Mouse (Mus musculus) C2C12 (cell line): ENCODE measurements around the gene Eif4a1. TPM values are rescaled to one million over a fixed set of nuclear protein-coding genes. Genes with fewer than 3 reads are reported as not detected.

Experiments
- H3K27me3 ChIP-seq: one replicate; pipeline ENCODE4 v1.6.1; 2011; ENCODE audit not compliant: control insufficient read depth, insufficient read depth, insufficient read length
- H3K36me3 ChIP-seq: one replicate; pipeline ENCODE4 v1.6.1; 2011; ENCODE audit not compliant: control insufficient read depth, insufficient read depth
- H3K4me3 ChIP-seq: one replicate; pipeline ENCODE4 v1.5.1; 2011; ENCODE audit warnings: mild to moderate bottlenecking, control low read depth; ENCODE audit not compliant: poor library complexity, insufficient read depth, severe bottlenecking
- H3K79me2 ChIP-seq: one replicate; pipeline ENCODE4 v1.6.1; 2011; ENCODE audit not compliant: control insufficient read depth, insufficient read depth
- H3K79me3 ChIP-seq: one replicate; pipeline ENCODE4 v1.6.1; 2011; ENCODE audit warnings: low read depth, control low read depth
- H3ac ChIP-seq: one replicate; pipeline ENCODE3; 2011; ENCODE audit warnings: low read depth; ENCODE audit not compliant: control insufficient read depth, insufficient read length
- CEBPB ChIP-seq: IDR thresholded peaks from one replicate; pipeline ENCODE4 v1.6.1; 2011; ENCODE audit warnings: low read depth, mild to moderate bottlenecking, control low read depth, moderate library complexity
- CTCF ChIP-seq: IDR thresholded peaks from one replicate; pipeline ENCODE4 v1.5.1; 2011; ENCODE audit not compliant: control insufficient read depth, insufficient read depth, insufficient read length
- FOSL1 ChIP-seq: IDR thresholded peaks from one replicate; pipeline ENCODE4 v1.8.0; 2011; ENCODE audit warnings: mild to moderate bottlenecking, low read length; ENCODE audit not compliant: poor library complexity, insufficient read depth, severe bottlenecking
- MAX ChIP-seq: IDR thresholded peaks from one replicate; pipeline ENCODE4 v1.6.1; 2011; ENCODE audit warnings: mild to moderate bottlenecking, control low read depth
- MYOD1 ChIP-seq: IDR thresholded peaks from one replicate; pipeline ENCODE4 v1.6.1; 2011; ENCODE audit warnings: low read depth; ENCODE audit not compliant: control insufficient read depth, insufficient read length
- MYOG ChIP-seq: IDR thresholded peaks from one replicate; pipeline ENCODE4 v1.6.1; 2011; ENCODE audit not compliant: control insufficient read depth, insufficient read length; ENCODE audit errors: extremely low read depth
- USF1 ChIP-seq: IDR thresholded peaks from one replicate; pipeline ENCODE4 v1.6.1; 2011; ENCODE audit warnings: low read depth, mild to moderate bottlenecking, control low read depth, moderate library complexity
- polyA plus RNA-seq: library from polyadenylated mRNA; unstranded; fragments of >200 nt; fragmentation: generic; extraction: Trizol; gene quantifications from one replicate; pipeline ENCODE4 v1.2.1, GENCODE M21; 2012; ENCODE audit warnings: missing spikeins

The Eif4a1 gene
- polyA plus RNA-seq, 1 experiment: 1,304 TPM

DNA sequence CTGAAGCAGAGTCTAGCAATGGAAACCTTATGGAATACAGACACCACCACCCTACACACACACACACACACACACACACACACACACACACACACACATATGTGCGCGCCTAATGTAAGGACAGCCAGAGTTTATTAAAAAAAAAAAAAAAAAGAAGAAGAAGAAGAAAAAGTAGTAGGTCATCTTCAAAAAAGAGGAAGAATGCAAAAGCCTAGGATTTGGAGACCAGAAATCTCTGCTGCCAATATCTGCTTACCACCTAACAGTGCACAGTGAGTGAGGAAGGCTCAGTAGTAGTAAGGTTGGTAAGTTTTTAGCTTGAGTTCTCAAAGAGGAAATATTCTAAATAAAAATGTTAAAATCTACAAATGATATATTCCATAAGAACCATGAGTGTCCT lies 6.9 kb upstream of the Eif4a1 start:
- H3ac ChIP-seq: no peak overlapping the region
- no peaks in the 10 kb centered on the region for H3K27me3 ChIP-seq
- H3K36me3 ChIP-seq: peaks cover 53% of the 10 kb centered on the region
- H3K79me3 ChIP-seq: peaks cover 31% of the 10 kb centered on the region
- no peak overlapping the region for H3K4me3 ChIP-seq
- H3K79me2 ChIP-seq: peaks cover 79% of the 10 kb centered on the region
- TF ChIP-seq MYOD1 (no peak), MYOG (no peak), CEBPB (no peak), CTCF (no peak), FOSL1 (no peak), USF1 (no peak)

DNA sequence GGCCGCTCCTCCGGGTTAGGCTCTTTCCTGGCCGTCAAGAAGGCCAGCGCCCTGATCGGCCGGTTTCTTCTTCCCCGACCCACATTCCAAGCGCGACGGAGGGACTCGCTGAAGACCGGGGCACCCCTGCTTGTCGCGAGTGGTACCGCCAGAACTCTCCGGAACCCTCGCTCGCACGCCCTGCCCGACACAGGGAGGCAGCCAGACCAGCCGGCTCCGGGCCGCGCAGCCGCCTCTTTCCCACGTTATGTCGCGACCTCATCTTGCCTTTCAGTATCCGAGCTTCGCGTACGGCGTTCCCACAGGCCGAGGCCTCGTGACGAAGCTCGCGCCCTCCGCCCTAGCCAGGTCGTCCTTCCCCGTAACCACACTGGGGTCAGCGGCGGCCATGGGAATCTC lies 498 bp downstream of the Eif4a1 start:
- H3K36me3 ChIP-seq: peaks cover 77% of the 10 kb centered on the region
- peak overlapping the region; percentile 100 for H3K4me3 ChIP-seq
- peak overlapping the region; percentile 99 for H3ac ChIP-seq
- TF ChIP-seq CTCF: no peak
- no peak for TF ChIP-seq MYOD1
- no peak for TF ChIP-seq FOSL1
- no peak for TF ChIP-seq MAX
- TF ChIP-seq CEBPB: no peak
- TF ChIP-seq MYOG: no peak
- no peak for TF ChIP-seq USF1
- H3K27me3 ChIP-seq: no peaks in the 10 kb centered on the region
- H3K79me3 ChIP-seq: peaks cover 47% of the 10 kb centered on the region
- H3K79me2 ChIP-seq: peaks cover 69% of the 10 kb centered on the region

DNA sequence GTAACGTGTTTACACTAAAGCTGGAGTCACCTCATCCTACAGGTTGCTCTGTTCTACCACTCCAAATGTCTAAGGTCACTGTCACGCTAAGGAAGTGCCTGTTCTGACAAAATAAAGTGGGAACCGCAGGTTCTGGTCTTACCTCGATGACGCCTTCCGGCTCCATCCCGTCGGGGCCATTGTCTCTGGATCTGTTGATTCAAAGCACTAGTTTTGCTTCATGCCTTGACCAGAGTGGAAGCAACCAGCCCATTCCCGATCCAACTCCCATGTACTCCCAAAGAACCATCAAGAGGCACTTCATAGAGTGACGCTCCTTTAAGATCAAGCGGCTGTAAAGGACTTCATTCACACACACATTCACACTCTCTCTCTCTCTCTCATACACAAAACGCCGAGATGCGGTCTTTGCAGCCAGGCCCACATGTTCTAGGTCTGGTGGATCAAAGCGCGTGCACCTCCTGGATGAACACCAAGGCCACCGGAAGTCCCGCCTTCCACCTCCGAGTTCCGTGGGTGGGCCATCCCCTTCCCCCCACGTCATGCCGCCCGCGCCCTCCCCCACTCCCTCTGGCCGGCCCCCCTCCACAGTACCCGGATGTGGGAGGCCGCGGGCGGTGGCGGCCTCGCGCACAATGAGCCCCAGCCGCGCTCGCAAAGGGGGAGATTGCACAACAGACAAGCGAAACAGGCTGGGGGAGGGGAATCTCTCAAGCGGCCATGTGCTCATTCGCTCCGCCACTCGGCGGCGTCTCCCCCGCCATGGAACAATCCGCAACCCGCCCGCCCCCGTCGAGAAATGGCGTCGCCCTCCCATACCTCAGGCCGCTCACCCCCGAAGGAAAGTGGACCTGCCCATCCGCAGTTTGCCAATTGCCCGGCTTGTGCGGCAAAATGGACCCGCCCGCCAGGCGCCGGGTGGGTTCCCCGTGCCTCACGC lies 1.2 kb downstream of the Eif4a1 start:
- Histone ChIP-seq H3K27me3 (no peaks in the 10 kb centered on the region), H3K36me3 (peaks cover 77% of the 10 kb centered on the region), H3K4me3 (peak overlapping the region; percentile 100), H3ac (peak overlapping the region; percentile 99), H3K79me2 (peaks cover 62% of the 10 kb centered on the region), H3K79me3 (peaks cover 45% of the 10 kb centered on the region)
- TF ChIP-seq FOSL1 (no peak), MAX (peak; percentile 76), MYOG (no peak), MYOD1 (no peak), CEBPB (peak; percentile 96), USF1 (no peak), CTCF (no peak)

DNA sequence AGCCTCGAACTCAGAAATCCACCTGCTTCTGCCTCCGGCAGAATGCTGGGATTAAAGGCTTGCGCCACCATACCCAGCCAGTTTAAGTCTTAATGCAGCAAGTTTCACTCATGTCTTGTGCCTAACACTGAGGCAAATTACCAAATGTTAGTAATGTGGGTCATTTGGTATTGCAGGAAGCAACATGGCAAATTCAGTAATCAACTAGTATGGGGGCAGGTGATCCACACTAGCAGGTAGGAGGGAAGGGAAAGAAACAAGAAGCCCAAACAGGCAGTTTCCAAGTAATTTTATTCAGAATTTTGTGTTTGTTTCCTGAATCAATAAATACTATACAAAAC lies 5.6 kb downstream of the Eif4a1 start:
- H3K79me3 ChIP-seq: peaks cover 40% of the 10 kb centered on the region
- H3K79me2 ChIP-seq: peaks cover 47% of the 10 kb centered on the region
- no peak overlapping the region for H3K4me3 ChIP-seq
- no peak overlapping the region for H3ac ChIP-seq
- TF ChIP-seq MYOD1 (no peak), CEBPB (no peak), FOSL1 (no peak), MAX (no peak), CTCF (no peak), USF1 (no peak), MYOG (no peak)
- peaks cover 62% of the 10 kb centered on the region for H3K36me3 ChIP-seq
- H3K27me3 ChIP-seq: no peaks in the 10 kb centered on the region

DNA sequence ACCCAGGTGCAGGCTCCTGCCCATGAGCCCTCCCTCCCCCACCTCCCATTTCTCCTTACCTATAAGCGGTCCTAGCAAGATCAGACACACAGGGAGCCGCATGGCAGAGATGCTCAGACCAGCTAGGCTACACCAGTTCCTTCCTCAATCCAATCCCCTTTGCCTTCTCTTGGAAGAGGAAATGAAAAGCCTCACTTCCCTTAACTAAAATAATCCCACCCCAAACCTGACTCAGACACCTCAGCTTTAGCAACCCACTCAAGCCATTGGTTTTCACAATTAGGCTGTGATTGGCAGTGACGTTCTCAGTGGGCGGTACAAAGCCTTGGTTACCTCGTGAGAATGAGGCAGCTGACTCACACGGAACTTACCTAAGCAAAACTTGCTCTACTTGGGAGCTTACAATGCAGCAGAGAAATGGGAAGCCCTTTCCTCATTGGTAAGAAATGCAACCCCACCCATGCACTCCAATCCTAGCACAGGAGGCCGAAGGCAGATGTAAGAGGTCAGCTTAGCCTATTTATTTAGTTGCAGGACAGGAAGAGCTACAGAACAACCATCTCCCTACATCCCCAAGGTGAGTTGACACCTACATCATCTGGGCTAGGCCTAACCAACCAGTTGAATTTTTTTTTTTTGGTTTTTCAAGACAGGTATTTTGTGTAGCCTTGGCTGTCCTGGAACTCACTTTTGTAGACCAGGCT lies 6.1 kb downstream of the Eif4a1 start, which contains the start of gene Cd68:
Cd68 (minus strand) TSS at position 193 of the 704 bp plus-strand sequence.
- peaks cover 62% of the 10 kb centered on the region for H3K36me3 ChIP-seq
- no peak within 1 kb of the TSS for H3K4me3 ChIP-seq
- TF ChIP-seq MAX: peak; percentile 12
- TF ChIP-seq FOSL1: no peak
- peaks cover 47% of the 10 kb centered on the region for H3K79me2 ChIP-seq
- H3K27me3 ChIP-seq: no peaks in the 10 kb centered on the region
- H3ac ChIP-seq: no peak within 1 kb of the TSS
- peaks cover 41% of the 10 kb centered on the region for H3K79me3 ChIP-seq
